Mouse (Mus musculus) thymus, postnatal 14 days (tissue): ENCODE data around the gene Gtf2e1.

ENCODE experiments used
- DNase-seq: peaks from one replicate; pipeline ENCODE4 v3.0.0; 2021

Gtf2e1 gene

DNA sequence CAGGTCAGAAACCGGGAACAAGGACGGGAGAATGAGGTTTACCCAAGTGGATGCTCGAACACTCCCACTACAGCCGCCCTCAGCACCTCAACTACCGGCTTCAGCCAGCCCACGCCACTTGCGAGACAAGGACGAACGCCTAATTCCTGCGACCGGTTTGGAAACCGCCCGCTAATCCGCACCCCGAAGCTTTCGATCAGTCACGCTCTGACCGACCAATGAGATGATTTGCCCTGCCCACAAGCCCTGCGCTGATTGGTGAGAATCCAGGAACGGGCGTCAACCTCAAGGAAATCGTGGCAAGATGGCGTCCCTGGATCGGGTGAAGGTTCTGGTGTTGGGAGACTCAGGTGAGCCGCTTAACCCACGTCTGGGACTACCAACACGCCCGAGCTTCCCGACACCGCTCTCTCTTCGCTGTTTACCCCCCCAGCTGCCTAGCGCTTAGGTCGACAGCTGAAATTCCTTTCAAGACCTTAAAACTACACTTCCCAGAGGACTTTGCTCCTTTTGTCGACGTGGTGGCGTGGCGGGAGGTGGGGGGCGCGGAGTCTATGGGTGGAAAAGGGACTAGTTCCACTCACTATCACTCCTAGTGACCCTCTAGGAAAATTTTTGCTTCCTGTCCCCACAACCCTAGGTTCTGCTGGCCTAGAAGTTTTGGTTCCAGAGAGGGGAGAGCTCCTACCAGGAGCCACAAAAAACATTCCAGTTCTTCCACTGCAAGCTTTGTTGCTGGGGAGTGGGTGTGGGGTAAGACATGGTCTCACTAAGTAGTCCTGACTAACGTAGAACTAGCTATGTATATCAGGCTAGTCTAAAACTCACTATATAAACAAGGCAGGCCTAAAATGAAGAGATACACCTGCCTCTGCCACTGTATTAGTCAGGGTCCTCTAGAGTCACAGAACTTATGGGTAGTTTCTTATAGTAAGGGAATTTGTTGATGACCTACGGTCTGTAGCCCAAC lies at the start of gene Gtf2e1, which contains the start of gene Rabl3:
Gtf2e1 (minus strand) TSS at position 179 of the 970 bp plus-strand sequence.
Rabl3 (plus strand) TSS at position 275 of the 970 bp plus-strand sequence.
- DNase-seq, result peak; percentile 95

DNA sequence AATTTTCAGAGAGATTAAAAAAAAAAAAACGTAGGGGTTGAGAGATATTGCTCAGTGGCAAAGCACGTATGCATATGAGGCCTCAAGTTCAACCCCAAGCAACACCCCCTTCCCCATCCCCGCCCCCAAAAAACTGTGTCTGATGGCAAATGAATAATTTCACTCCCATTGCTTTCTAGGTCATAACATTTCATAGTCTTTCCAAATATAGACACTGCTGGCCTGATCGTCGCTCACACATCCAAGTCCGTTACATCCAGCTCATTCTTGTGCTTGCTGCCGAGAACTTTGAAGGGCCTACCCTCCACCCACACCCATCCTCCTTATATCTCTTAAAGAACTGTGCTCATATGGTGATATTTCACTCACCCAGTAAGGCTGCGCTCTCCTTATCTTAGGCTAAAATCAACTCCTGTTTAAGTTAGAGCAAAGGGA lies 45.6 kb upstream of the Gtf2e1 start:
- no peak for DNase-seq

DNA sequence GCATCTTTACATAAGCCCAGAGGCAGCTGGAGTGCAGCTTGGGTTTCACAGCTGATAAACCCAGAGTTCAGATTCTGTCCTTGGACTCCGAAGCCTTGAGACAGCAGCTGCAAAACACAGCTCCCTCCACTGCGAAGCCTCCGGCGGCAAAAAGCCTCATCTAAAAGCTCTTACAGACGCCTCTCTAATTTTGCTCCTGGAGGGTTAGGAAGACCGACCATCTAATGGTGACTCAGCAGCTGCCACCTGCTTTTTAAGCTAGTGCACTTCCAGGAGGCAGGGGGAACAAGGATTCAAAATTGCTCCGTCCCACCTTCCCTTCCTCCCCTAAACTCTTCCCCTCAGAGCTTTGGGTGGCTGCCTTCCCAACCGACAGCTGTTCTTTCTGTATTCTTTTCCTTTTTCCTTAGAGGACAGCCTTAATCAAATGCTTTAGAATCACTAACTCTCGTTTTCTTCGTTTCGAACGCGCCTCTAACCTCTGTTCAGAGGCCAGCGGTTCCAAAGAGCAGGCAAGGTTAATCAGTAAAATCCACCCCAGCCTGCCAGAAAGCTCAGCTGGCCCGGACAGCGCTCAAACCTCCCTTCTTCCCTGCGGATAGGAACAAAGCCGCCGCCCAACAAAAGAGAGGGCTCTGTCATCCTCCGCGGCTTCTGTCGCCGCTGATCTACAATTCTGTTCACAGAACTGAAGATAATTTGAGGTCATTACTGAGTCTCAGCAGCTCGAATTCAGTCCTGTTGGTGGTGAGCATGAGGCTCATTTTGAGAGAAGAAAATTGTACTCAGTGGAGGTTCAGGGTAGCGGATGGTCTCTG lies 44.8 kb upstream of the Gtf2e1 start:
- DNase-seq, result no peak

- no peak for DNase-seq
Observed at GRCm38 (mm10) chr16:37583801-37584200, 44.2 kb upstream of the Gtf2e1 start.

DNA sequence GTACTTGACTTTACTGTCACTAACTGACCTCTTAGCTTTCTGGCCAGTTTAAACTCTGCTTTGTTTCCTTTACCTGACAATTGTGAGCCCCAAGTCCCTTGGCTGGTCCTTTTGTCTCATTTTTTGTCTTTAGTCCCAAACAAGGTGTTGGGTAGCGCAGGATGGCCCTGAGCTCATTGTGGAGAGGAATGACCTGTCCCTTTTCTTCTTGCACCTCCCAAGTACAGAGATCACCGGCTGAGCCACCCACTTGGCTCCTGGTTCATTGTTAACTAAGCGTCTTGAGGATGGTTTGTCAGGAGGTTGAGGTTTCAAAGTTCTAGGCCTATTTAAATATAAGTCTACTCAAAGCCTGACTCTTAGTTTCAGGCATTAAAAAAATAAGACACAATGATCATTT lies 43.7 kb upstream of the Gtf2e1 start:
- DNase-seq, result no peak

DNA sequence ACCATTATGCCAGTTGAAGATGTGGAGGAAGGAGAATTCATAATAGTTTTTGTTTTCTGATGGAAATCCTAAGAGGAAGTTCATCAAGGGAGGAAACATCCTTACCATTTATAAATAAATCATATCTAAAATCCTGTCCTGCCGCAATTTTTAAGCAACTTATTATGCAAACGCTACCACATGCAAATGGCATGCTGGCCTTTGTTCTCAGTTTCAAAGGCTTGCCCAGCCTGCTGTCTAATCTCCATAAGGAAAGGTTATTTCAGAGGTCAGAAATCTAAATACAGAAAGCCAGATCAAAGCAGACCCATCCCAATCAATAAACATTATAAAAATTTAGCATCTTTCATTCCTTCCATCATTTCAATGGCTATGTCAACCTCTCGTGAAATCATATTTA lies 42.3 kb upstream of the Gtf2e1 start:
- no peak for DNase-seq

- DNase-seq, result no peak
Observed at GRCm38 (mm10) chr16:37580651-37581050, 41.1 kb upstream of the Gtf2e1 start.

DNA sequence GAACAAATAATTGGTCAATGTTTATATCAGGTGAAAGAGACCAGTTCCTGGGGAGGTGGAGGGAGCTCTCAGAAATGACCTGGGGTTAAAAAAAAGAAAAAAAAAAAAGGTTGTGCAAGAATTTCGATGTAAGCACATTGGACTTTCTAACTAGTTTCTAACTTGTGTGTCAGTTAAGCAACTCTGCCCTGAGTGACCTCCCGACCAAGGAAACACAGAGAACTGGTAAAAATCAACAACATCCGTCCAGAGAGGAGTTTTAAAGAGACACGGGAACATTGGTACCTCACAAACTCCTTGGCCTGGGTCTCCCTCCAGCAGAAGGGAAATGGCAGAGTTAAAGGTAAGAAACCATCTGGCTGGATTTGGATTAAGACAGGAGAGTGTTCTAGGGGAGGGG lies 40.4 kb upstream of the Gtf2e1 start, which contains the start of gene Hgd:
Hgd (plus strand) TSS at position 160 of the 400 bp plus-strand sequence.
- no peak for DNase-seq

- DNase-seq, result no peak
Observed at GRCm38 (mm10) chr16:37579591-37579990, 40.0 kb upstream of the Gtf2e1 start.

DNA sequence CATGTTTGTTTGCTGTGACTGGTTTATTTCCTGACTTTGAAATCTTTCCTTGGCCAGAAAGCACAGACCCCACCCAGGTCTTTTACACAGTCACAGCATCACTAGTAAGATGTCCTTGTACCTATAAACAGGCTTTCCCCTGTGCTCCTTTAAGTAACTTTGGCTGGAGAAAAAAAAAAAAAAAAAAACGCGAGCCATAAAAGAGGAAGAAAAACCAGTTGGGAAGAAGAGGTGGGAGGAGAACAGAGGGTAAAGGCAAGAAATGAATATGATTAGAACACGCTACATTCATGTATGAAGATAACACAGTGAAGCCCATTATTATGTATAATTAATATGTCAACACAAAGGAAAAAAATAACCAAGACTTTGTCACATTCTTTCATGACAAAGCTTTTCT lies 35.7 kb upstream of the Gtf2e1 start:
- DNase-seq, result no peak

DNA sequence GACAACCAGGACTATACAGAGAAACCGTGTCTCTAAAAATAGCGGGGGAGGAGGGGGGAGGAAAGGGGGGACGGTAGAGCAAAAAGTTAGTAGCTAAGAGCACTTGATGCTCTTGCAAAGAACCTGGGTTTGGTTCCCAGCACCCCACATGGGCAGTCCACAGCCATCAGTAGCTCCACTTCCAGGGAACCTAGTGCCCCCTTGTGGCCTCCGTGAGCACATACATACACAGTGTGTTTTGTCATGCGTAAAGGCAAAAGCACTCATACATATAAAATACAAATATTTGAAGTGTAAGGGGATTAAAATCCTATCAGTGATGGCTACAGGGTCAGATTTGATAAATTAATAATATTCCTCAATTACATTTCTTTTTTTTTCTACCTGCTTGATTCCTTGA lies 33.5 kb upstream of the Gtf2e1 start:
- no peak for DNase-seq

DNA sequence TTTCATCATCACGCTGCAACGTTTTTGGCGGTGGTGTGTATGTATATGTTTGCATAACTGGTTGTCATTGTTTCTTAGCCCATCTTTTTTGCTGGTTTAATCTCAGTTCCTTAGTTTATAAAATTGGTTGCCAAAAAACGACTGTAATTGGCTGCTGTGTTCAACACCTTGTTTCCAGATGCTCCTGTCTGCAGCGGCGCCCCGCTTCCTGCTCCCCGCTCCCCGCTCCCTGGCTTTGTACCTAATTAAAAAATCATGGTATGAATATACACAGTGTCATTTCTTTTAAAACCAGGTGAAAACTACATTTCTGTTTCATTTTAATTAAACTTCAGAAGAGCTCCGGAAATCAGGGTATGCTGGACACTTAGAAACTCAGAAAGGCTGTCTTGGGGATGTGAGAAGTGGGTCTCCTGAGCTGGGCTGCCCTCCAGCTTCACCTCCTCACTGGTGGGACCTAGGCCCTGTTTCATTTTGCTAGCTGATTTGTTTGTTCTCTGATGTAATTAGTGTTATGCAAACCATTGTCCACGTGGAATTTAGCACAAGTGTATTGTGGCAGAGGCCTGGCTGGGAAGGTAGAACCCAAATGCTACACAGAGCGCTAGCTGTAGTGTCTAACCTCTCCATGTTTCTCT lies 32.6 kb upstream of the Gtf2e1 start:
- no peak for DNase-seq

GRCm38 (mm10) chr16:37571554-37571953 lies 32.0 kb upstream of the Gtf2e1 start:
- DNase-seq, result no peak

GRCm38 (mm10) chr16:37567113-37568050 lies 27.8 kb upstream of the Gtf2e1 start:
- DNase-seq, result no peak

GRCm38 (mm10) chr16:37566107-37566506 lies 26.5 kb upstream of the Gtf2e1 start:
- DNase-seq, result no peak

DNA sequence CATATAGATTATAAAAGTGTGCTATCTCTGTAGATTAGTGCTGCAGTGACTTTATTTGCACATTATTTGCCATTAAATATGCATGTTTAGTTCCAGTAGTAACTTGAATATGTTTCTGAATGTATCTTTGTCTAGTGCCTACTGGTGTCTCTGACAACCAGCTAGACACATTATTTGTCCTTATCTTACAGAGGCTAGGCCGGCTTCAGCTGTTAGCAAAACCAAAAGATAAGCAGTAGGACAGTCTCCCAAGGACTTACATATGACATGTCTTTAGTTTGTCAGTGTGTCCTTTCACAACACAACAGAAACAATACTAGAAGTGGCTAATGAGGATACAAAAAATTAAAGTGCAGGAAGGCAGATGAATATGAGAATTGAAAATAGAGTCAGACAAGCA lies 25.5 kb upstream of the Gtf2e1 start:
- no peak for DNase-seq

- DNase-seq, result no peak
Observed at GRCm38 (mm10) chr16:37562961-37563360, 23.4 kb upstream of the Gtf2e1 start.

GRCm38 (mm10) chr16:37562414-37562813 lies 22.8 kb upstream of the Gtf2e1 start:
- no peak for DNase-seq

DNA sequence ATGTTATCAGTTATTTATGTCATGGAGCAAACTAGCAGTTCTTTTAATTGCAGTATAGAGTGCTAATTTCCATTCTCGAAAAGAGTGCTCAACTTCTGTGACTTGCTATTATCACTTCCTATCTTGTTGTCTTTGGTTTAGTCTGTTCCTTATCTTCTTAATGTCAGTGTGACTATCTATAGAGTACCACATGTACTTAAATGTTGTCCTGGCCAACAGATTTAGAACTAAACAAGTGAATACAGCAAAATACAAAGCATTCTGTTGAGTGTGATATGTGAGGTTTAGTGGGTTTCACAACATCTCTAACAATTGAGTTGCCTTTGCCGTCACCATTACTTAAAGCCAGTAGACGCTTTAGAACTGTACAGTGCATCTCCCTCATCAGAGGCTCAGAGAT lies 13.2 kb upstream of the Gtf2e1 start:
- DNase-seq, result no peak

DNA sequence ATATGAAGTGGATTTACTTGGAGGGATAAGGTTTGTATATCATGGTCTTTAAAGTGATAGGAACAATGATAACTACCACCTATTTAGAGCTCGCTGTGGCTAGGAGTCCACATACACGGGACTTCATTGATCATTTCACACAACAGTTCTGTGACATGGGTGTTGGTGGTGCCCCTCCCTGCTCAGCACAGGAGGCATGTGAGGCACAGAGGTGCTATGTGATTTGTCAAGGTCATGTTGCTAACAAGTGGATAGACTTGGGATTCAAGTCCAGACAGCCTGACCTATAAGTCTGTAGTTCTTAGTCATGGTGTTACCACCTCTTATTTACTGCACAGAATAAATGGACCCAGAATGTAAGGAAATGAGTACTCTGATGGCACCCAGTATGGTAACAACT lies 11.4 kb upstream of the Gtf2e1 start:
- DNase-seq, result no peak

DNA sequence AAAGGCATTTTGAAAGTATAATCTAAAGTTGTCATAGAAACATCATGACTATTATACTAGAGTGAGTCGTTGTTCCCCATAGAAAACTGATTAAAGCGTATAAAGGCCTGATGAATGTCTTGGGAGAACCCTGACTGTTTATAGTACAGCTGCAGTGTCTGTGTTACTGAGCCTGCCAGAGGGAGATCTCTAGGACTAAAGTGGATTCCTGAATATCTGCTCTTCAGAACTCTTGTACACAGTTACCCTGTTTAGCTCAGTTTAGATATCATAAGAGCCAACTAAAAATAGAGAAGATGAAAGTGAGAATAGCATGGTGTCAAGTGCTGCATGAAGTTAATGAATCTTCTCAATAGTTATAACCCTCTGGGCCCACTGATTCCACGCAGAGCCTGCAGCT lies 10.7 kb upstream of the Gtf2e1 start:
- no peak for DNase-seq

- no peak for DNase-seq
Observed at GRCm38 (mm10) chr16:37546312-37546711, 6.7 kb upstream of the Gtf2e1 start.
